9 mouse cellular contexts compared by ENCODE assay signal in the genomic region with DNA sequence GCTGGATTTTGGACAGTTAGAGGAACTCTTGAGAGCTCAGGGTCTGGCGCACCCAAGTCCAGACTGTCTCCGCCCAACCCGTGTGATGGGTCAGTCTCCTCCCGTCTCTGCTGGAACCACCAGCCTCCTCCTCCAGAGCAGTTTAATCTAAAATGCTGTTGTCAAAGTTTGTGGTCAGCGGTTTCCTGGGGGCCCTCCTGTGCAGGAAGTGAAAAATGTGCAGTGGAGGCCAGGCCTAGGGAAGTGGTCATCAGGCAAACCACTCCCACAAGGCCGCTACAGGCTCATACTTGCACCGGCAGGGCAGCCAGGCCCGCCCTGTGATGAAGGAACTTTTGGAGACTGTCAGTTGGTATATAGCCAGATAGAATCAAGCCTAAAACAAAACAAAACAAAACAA. TPM values are rescaled to one million over a fixed set of nuclear protein-coding genes. Genes with fewer than 3 reads are reported as not detected.
DNase-seq lines count a peak whose midpoint lies in the region; ATAC-seq and TF ChIP-seq lines count a peak whose summit lies in the region.
"Had no signal": no experiment of that assay in that cellular context is flagged by ENCODE, and none has a peak within 500 bp of the region (broad histone marks: within the 10 kb centered on the region; RNA-seq: fewer than 3 reads in every experiment).

No protein-coding gene starts in this region.

- H3K4me1 ChIP-seq in bone marrow macrophage, adult 2 months (ENCODE audit: control insufficient read depth, insufficient read depth, low read length): peaks cover 41% of the 10 kb centered on the region
- H3K4me1 ChIP-seq in kidney, embryonic 15.5 days: peaks cover 69% of the 10 kb centered on the region
- peaks cover 8% of the 10 kb centered on the region for H3K4me1 ChIP-seq in midbrain, embryonic 16.5 days (ENCODE audit: control insufficient read depth, insufficient read depth, low read length)

- peak; percentile 29 for DNase-seq in naive thymus-derived CD4-positive, alpha-beta T cell, adult 2 months (ENCODE audit: low read depth)
- no peak for DNase-seq in left cerebral cortex, postnatal 25 days (ENCODE audit: low spot score in 2 of 2)
- no peak for DNase-seq in cerebellum, postnatal 36 days
- no peak for DNase-seq in frontal cortex, postnatal 14 days (ENCODE audit: low spot score in 2 of 2)

- TF ChIP-seq CTCF in bone marrow macrophage, adult 2 months (IDR thresholded peaks at IDR 0.05; ENCODE audit: low read depth, low read length): no peak

- no peaks in the 10 kb centered on the region for H3K9me3 ChIP-seq in kidney, embryonic 15.5 days (replicated peaks)
- no peaks in the 10 kb centered on the region for H3K9me3 ChIP-seq in midbrain, embryonic 16.5 days (replicated peaks; ENCODE audit: control insufficient read depth, low read length, poor library complexity, severe bottlenecking)

- TF ChIP-seq POLR2A in bone marrow macrophage, adult 2 months (IDR thresholded peaks at IDR 0.05; ENCODE audit: borderline replicate concordance, low read depth, low read length): no peak

- H3K36me3 ChIP-seq in kidney, embryonic 15.5 days: peaks cover 5% of the 10 kb centered on the region
- H3K36me3 ChIP-seq in midbrain, embryonic 16.5 days (ENCODE audit: control insufficient read depth, insufficient read depth, low read length): no peaks in the 10 kb centered on the region
- H3K36me3 ChIP-seq: embryonic facial prominence, embryonic 12.5 days had no signal

- no peak overlapping the region for H3K4me3 ChIP-seq in bone marrow macrophage, adult 2 months (ENCODE audit: insufficient read depth, low read length)
- H3K4me3 ChIP-seq in kidney, embryonic 15.5 days (replicated peaks): no peak overlapping the region
- H3K4me3 ChIP-seq in midbrain, embryonic 16.5 days (ENCODE audit: low read depth, low read length): no peak overlapping the region
- H3K4me3 ChIP-seq: embryonic facial prominence, embryonic 12.5 days had no signal

- H3K27ac ChIP-seq in bone marrow macrophage, adult 2 months (ENCODE audit: insufficient read depth, low read depth, low read length): peak overlapping the region; percentile 74
- H3K27ac ChIP-seq in kidney, embryonic 15.5 days: peak overlapping the region; percentile 29; the same call in 1 of the 2 replicates
- no peak overlapping the region for H3K27ac ChIP-seq in midbrain, embryonic 16.5 days (ENCODE audit: low read length)
- H3K27ac ChIP-seq: embryonic facial prominence, embryonic 12.5 days had no signal

- 71% methylated on average over 8 of the region's 8 CpGs for WGBS in kidney, embryonic 15.5 days
- 87% methylated on average over 8 of the region's 8 CpGs for WGBS in midbrain, embryonic 16.5 days

- no peak overlapping the region for H3K9ac ChIP-seq in kidney, embryonic 15.5 days
- no peak overlapping the region for H3K9ac ChIP-seq in midbrain, embryonic 16.5 days (ENCODE audit: low read depth, low read length)
- H3K9ac ChIP-seq: embryonic facial prominence, embryonic 12.5 days had no signal

- ATAC-seq in CD4-positive, CD25-positive, alpha-beta regulatory T cell, adult 4 months: peak; percentile 69
- ATAC-seq in kidney, embryonic 15.5 days (replicated peaks; ENCODE audit: low FRiP score): no peak
- no peak for ATAC-seq in midbrain, embryonic 16.5 days

- H3K27me3 ChIP-seq in kidney, embryonic 15.5 days: no peaks in the 10 kb centered on the region
- H3K27me3 ChIP-seq in midbrain, embryonic 16.5 days (ENCODE audit: control insufficient read depth, insufficient read depth, low read depth, low read length): peaks cover 26% of the 10 kb centered on the region

- H3K4me2 ChIP-seq in kidney, embryonic 15.5 days: no peak overlapping the region
- H3K4me2 ChIP-seq in midbrain, embryonic 16.5 days (ENCODE audit: low read length): no peak overlapping the region
- H3K4me2 ChIP-seq: embryonic facial prominence, embryonic 12.5 days had no signal

- intact Hi-C loops in left cerebral cortex, postnatal 25 days (cut with DNase I): no loop called here

RNA-seq across cellular contexts. Expression of gene Plekhg3, which starts 6.7 kb away (rescaled TPM):
- polyA plus RNA-seq in CD4-positive, CD25-positive, alpha-beta regulatory T cell, adult 4 months (2017; shearing (Covaris generic)): 1 to 10 TPM in 1 of 2 experiments, under 1 TPM in 1; 0.91 to 2.2 TPM
- polyA plus RNA-seq in bone marrow macrophage, adult 2 months (2012; ENCODE audit: insufficient read depth, insufficient read length, missing spikeins): 49.6 and 50.4 TPM in 2 replicates
- polyA plus RNA-seq in kidney, embryonic 15.5 days (2015; fragmentation: Nextera tagmentation; extraction: Ambion mirVana): 18.2 and 18.8 TPM in 2 replicates
- polyA plus RNA-seq in midbrain, embryonic 16.5 days (2015; fragmentation: Nextera tagmentation; extraction: Ambion mirVana): 0.93 and 1.3 TPM in 2 replicates
- 10 to 100 TPM; 11.4 to 11.9 TPM for total RNA-seq in left cerebral cortex, postnatal 25 days (2021)
